Mouse (Mus musculus) activated CD4-positive, CD25-positive, alpha-beta regulatory T cell, adult 9 weeks (primary cell): ENCODE results near the gene Scand1. TPM values are rescaled to one million over a fixed set of nuclear protein-coding genes. Genes with fewer than 3 reads are reported as not detected.

Source experiments
- polyA plus RNA-seq: library from polyadenylated mRNA; unstranded; fragments of 100-300 nt; shearing (Covaris generic); gene quantifications from one replicate; pipeline ENCODE4 v1.2.1, GENCODE M21; 2017

The Scand1 gene
- polyA plus RNA-seq: 13.4 TPM

DNA sequence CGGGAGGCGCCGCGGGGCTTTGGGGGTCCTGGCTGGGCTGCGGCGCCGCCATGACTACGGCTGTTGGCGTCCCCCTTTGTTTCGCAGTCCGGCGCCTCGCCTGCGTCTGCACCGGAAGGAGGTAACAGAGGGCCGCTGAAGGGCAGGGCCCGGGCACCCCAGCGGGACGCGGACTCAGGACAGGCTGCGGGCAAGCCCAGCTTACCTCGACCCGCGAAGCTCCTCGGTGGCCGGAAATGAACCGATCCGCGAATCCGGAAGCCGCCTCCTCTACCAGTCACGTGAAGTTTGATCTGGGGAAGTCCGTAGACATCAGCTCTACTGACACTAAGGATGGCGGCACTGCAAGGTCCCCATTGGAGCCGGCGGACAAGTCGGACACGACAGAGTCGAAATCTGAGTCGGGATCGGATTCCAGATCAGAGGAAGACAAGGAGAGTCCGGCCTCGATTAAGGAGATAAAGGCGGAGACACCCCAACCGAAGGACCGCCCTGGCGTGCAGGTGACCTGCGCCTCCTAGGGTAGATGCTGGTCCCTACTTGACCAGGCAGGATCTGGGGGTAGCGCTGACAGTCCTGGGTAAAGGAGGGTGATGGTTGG is at the start of gene Scand1, which contains the start of gene Cnbd2:
Gene Scand1 (minus strand): TSS at position 408 of the 601 bp plus-strand sequence.
Gene Cnbd2 (plus strand): TSS at position 3 of the 601 bp plus-strand sequence.

Other genes with a start within 250 kb of the Scand1 start
- 0.37 TPM for gene Spag4, start 247.5 kb downstream of the Scand1 start, polyA plus RNA-seq
- gene Cpne1, start 200.7 kb downstream of the Scand1 start, polyA plus RNA-seq: 90.1 TPM
- 57.0 TPM for gene Rbm12, start 200.7 kb downstream of the Scand1 start, polyA plus RNA-seq
- 28.8 TPM for gene Gm28036, start 185.6 kb downstream of the Scand1 start, polyA plus RNA-seq
- gene Romo1, start 168.7 kb downstream of the Scand1 start, polyA plus RNA-seq: 200 TPM
- 65.0 TPM for gene Nfs1, start 168.5 kb downstream of the Scand1 start, polyA plus RNA-seq
- gene Rbm39, start 132.5 kb downstream of the Scand1 start, polyA plus RNA-seq: 1,028 TPM
- gene Phf20, start 116.2 kb downstream of the Scand1 start, polyA plus RNA-seq: 62.1 TPM
- 5.1 TPM for gene Cnbd2, start 405 bp downstream of the Scand1 start, polyA plus RNA-seq
- gene Epb41l1, start 108.2 kb upstream of the Scand1 start, polyA plus RNA-seq: 0.23 TPM
- gene Aar2, start 234.9 kb upstream of the Scand1 start, polyA plus RNA-seq: 33.6 TPM